Mouse (Mus musculus): ENCODE measurements around the gene Tmem51. TPM values are rescaled to one million over a fixed set of nuclear protein-coding genes. Genes with fewer than 3 reads are reported as not detected.

Gene Tmem51
- polyA plus RNA-seq, 1 experiment from 2014 or later: 6.0 TPM

GRCm38 (mm10) chr4:142065270-142065669 lies 18.8 kb downstream of the Tmem51 start:
- Histone ChIP-seq H3K4me3 (replicated peaks) (no peak overlapping the region), H3K4me2 (no peak overlapping the region), H3K27me3 (peaks cover 38% of the 10 kb centered on the region), H3K9me3 (no peaks in the 10 kb centered on the region), H3K4me1 (peaks cover 25% of the 10 kb centered on the region), H3K27ac (no peak overlapping the region), H3K36me3 (replicated peaks) (no peaks in the 10 kb centered on the region), H3K9ac (no peak overlapping the region)
- no peak for ATAC-seq (ENCODE audit: low FRiP score)
- 80% methylated on average over 8 of the region's 8 CpGs for WGBS

- Histone ChIP-seq H3K27me3 (peaks cover 39% of the 10 kb centered on the region), H3K9me3 (no peaks in the 10 kb centered on the region), H3K27ac (no peak overlapping the region), H3K36me3 (replicated peaks) (no peaks in the 10 kb centered on the region), H3K4me1 (peaks cover 26% of the 10 kb centered on the region), H3K4me2 (no peak overlapping the region), H3K9ac (no peak overlapping the region), H3K4me3 (replicated peaks) (no peak overlapping the region)
- no peak for ATAC-seq (ENCODE audit: low FRiP score)
- 91% methylated on average over 11 of the region's 11 CpGs for WGBS
These were observed 19.4 kb downstream of the Tmem51 start for GRCm38 (mm10) chr4:142064582-142065228.

- H3K9me3 ChIP-seq: no peaks in the 10 kb centered on the region
- no peaks in the 10 kb centered on the region for H3K36me3 ChIP-seq (replicated peaks)
- H3K4me2 ChIP-seq: no peak overlapping the region
- H3K4me1 ChIP-seq: peaks cover 19% of the 10 kb centered on the region
- H3K9ac ChIP-seq: no peak overlapping the region
- peaks cover 25% of the 10 kb centered on the region for H3K27me3 ChIP-seq
- WGBS: 92% methylated on average over 8 of the region's 8 CpGs
- H3K27ac ChIP-seq: no peak overlapping the region
- H3K4me3 ChIP-seq (replicated peaks): no peak overlapping the region
- no peak for ATAC-seq (ENCODE audit: low FRiP score)
These were observed 21.0 kb downstream of the Tmem51 start for GRCm38 (mm10) chr4:142063057-142063534.

- Histone ChIP-seq H3K36me3 (replicated peaks) (no peaks in the 10 kb centered on the region), H3K4me3 (replicated peaks) (no peak overlapping the region), H3K27me3 (peaks cover 11% of the 10 kb centered on the region), H3K4me1 (peaks cover 18% of the 10 kb centered on the region), H3K9me3 (no peaks in the 10 kb centered on the region), H3K4me2 (no peak overlapping the region), H3K9ac (no peak overlapping the region), H3K27ac (no peak overlapping the region)
- ATAC-seq (ENCODE audit: low FRiP score): no peak
- WGBS: 82% methylated on average over 23 of the region's 23 CpGs
These were observed 22.4 kb downstream of the Tmem51 start for GRCm38 (mm10) chr4:142061485-142062240.

- ATAC-seq (ENCODE audit: low FRiP score): no peak
- peaks cover 8% of the 10 kb centered on the region for H3K27me3 ChIP-seq
- H3K4me1 ChIP-seq: peaks cover 11% of the 10 kb centered on the region
- no peaks in the 10 kb centered on the region for H3K36me3 ChIP-seq (replicated peaks)
- H3K4me2 ChIP-seq: no peak overlapping the region
- WGBS: 59% methylated on average over 18 of the region's 18 CpGs
- H3K27ac ChIP-seq: 0 out of 2 replicates have a peak overlapping the region, but pooled peaks have one; percentile 36
- H3K4me3 ChIP-seq (replicated peaks): no peak overlapping the region
- H3K9me3 ChIP-seq: no peaks in the 10 kb centered on the region
- H3K9ac ChIP-seq: no peak overlapping the region
These were observed 23.4 kb downstream of the Tmem51 start for GRCm38 (mm10) chr4:142060455-142061378.

GRCm38 (mm10) chr4:142059841-142060193 lies 24.3 kb downstream of the Tmem51 start:
- ATAC-seq (ENCODE audit: low FRiP score): no peak
- peaks cover 11% of the 10 kb centered on the region for H3K4me1 ChIP-seq
- no peaks in the 10 kb centered on the region for H3K9me3 ChIP-seq
- H3K4me3 ChIP-seq (replicated peaks): no peak overlapping the region
- no peaks in the 10 kb centered on the region for H3K36me3 ChIP-seq (replicated peaks)
- H3K27ac ChIP-seq: no peak overlapping the region
- H3K4me2 ChIP-seq: no peak overlapping the region
- H3K9ac ChIP-seq: no peak overlapping the region
- 0 out of 2 replicates have a peak, but pooled peaks cover 5% of the 10 kb centered on the region for H3K27me3 ChIP-seq
- 89% methylated on average over 8 of the region's 8 CpGs for WGBS

- no peak overlapping the region for H3K4me2 ChIP-seq
- ATAC-seq (ENCODE audit: low FRiP score): no peak
- peaks cover 11% of the 10 kb centered on the region for H3K4me1 ChIP-seq
- H3K27ac ChIP-seq: no peak overlapping the region
- no peaks in the 10 kb centered on the region for H3K36me3 ChIP-seq (replicated peaks)
- no peak overlapping the region for H3K9ac ChIP-seq
- H3K9me3 ChIP-seq: no peaks in the 10 kb centered on the region
- H3K27me3 ChIP-seq: 0 out of 2 replicates have a peak, but pooled peaks cover 5% of the 10 kb centered on the region
- 83% methylated on average over 13 of the region's 13 CpGs for WGBS
- no peak overlapping the region for H3K4me3 ChIP-seq (replicated peaks)
These were observed 24.8 kb downstream of the Tmem51 start for GRCm38 (mm10) chr4:142059113-142059840.

- Histone ChIP-seq H3K27me3 (0 out of 2 replicates have a peak, but pooled peaks cover 5% of the 10 kb centered on the region), H3K27ac (no peak overlapping the region), H3K36me3 (replicated peaks) (no peaks in the 10 kb centered on the region), H3K9ac (no peak overlapping the region), H3K4me1 (peaks cover 11% of the 10 kb centered on the region), H3K4me3 (replicated peaks) (no peak overlapping the region), H3K9me3 (no peaks in the 10 kb centered on the region), H3K4me2 (no peak overlapping the region)
- ATAC-seq (ENCODE audit: low FRiP score): no peak
- WGBS: 77% methylated on average over 22 of the region's 22 CpGs
These were observed 26.4 kb downstream of the Tmem51 start for GRCm38 (mm10) chr4:142057529-142058216.

- Histone ChIP-seq H3K27ac (no peak overlapping the region), H3K9ac (no peak overlapping the region), H3K4me2 (no peak overlapping the region), H3K4me1 (peaks cover 4% of the 10 kb centered on the region; the same call in 1 of the 2 replicates), H3K27me3 (0 out of 2 replicates have a peak, but pooled peaks cover 5% of the 10 kb centered on the region), H3K36me3 (replicated peaks) (no peaks in the 10 kb centered on the region), H3K4me3 (replicated peaks) (no peak overlapping the region), H3K9me3 (no peaks in the 10 kb centered on the region)
- WGBS: 90% methylated on average over 8 of the region's 8 CpGs
- no peak for ATAC-seq (ENCODE audit: low FRiP score)
These were observed 28.5 kb downstream of the Tmem51 start for GRCm38 (mm10) chr4:142055600-142055999.

GRCm38 (mm10) chr4:142054580-142054979 lies 29.5 kb downstream of the Tmem51 start:
- Histone ChIP-seq H3K9me3 (no peaks in the 10 kb centered on the region), H3K36me3 (replicated peaks) (no peaks in the 10 kb centered on the region), H3K4me1 (no peaks in the 10 kb centered on the region), H3K9ac (no peak overlapping the region), H3K27me3 (no peaks in the 10 kb centered on the region), H3K27ac (no peak overlapping the region), H3K4me3 (replicated peaks) (no peak overlapping the region), H3K4me2 (no peak overlapping the region)
- 87% methylated on average over 11 of the region's 11 CpGs for WGBS
- ATAC-seq (ENCODE audit: low FRiP score): no peak
